Mouse (Mus musculus) R1 (cell line): Measurements from ENCODE around the gene Cdr2l.

Experiments used
- DNase-seq: peaks from one replicate; pipeline ENCODE4 v3.0.0-alpha.2; 2018; ENCODE audit warnings: low read depth, low spot score

Gene Cdr2l

DNA sequence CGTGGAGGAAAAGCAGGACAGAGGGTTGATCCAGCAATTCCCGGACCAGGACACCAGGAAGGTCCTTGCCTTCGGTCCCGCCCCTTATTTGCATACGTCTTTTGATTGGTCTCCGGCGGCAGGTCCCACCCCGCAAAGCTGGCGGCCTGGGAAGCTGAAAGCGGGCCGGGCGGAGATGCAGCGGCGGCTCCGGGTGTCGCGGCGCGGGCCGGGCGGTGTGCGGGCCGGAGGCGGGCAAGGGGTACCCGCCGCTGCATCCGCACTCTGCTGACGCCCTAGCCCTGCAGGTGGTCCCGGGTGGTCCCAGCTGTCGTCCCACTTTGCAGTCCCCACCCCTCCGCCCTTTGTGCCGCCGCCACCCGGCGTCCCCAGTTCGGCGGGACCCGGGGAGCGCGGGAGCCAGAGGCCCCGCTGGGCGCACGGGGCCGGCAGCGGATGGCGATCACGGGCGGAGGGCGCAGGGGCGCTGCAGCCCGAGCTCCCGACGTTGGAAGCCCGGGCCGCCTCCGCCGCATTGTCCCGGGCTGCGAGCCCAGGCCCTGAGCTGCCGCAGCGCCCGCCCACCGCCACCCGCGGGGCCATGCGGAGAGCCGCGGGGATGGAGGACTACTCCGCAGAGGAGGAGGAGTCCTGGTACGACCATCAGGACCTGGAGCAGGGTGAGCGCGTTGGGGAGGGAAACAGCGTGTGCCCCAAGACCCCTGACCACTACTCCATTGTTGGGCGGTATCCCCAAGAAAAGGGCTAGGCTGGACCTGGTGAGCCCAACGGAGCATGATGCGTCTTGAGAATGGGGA, at the start of gene Cdr2l:
Gene Cdr2l (plus strand): TSS at position 174 of the 797 bp plus-strand sequence.
- peak; percentile 93 for DNase-seq

GRCm38 (mm10) chr11:115334531-115334930, 47.2 kb upstream of the Cdr2l start, which contains the start of gene Otop3:
Gene Otop3, plus strand, starts transcription at chr11:115334731.
- DNase-seq, result no peak

- DNase-seq, result no peak
Observed at GRCm38 (mm10) chr11:115335223-115335622, 46.5 kb upstream of the Cdr2l start.

- DNase-seq, result peak; percentile 23
Observed at GRCm38 (mm10) chr11:115336115-115336514, 45.6 kb upstream of the Cdr2l start.

DNA sequence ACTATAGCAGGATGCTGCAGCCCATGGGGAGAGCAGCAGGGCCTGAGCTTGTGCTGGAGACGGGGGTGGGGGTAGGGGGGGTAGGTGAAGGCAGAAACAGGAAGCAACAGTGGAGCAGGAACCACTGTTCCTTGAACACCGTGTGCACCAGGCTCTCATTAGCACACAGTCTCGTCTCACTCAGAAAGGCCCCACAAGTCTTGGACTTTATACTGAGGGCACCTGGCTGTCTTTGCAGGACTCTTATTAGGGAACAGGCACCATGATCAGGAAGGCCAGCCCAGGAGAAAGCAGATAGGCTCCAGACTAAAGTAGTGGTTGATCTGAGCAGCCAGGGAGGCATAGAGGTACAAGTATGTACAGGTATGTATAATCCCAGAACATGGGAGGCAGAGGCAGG, 44.4 kb upstream of the Cdr2l start:
- no peak for DNase-seq

- DNase-seq, result no peak
Observed at GRCm38 (mm10) chr11:115337826-115338225, 43.9 kb upstream of the Cdr2l start.

DNA sequence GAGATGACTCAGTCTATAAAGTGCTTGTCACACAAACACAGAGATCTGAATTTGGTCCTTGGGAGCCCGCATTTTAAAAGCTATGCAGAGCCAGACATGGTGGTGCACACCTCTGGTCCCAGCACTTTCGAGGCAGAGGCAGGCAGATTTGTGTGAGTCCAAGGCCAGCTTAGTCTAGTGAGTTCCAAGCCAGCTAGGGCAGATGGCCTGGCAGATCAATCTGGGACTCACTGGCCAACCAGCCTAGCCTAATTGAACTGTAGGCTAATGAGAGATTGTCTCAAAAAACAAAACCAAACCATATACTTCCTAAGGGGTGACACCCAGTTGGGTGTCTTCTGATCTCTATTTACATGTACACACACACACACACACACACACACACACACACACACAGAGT, 40.5 kb upstream of the Cdr2l start:
- DNase-seq, result no peak

DNA sequence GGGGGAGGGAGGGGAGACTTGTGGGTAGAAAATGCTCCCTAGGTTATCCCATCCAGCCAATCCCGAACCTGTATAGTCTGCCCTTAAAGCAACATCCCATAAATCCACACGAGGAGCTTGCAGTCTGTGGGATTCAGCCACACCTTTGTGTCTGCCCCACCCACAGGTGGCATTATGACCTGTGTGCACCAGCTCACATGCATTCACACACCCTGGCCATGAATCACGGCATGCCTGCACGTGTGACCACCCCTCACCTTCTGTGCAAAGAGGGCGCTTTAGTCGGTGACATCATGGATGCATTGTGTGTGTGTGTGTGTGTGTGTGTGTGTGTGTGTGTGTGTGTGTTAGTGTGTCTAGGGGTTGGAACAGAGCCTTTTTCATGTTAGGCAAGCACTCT, 39.9 kb upstream of the Cdr2l start:
- DNase-seq, result no peak

DNA sequence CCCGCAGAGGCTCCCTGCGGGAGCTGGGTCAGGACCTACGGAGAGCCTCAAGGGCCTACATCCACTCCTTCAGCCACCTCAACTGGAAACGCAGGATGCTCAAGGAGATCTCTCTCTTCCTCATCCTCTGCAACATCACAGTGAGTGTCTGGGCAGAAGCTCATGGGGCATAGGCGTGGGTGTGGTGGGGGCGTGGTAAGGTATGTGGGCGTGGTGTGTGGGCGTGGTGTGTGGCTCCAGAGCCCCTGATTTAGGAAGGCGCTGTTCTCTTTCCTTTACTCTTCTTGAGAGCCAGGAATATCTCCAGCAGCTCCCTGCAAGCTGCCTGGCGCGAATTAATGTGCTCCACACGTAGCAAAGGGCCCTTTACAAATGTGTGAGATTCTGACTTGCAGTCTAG, 36.7 kb upstream of the Cdr2l start:
- peak; percentile 58 for DNase-seq

DNA sequence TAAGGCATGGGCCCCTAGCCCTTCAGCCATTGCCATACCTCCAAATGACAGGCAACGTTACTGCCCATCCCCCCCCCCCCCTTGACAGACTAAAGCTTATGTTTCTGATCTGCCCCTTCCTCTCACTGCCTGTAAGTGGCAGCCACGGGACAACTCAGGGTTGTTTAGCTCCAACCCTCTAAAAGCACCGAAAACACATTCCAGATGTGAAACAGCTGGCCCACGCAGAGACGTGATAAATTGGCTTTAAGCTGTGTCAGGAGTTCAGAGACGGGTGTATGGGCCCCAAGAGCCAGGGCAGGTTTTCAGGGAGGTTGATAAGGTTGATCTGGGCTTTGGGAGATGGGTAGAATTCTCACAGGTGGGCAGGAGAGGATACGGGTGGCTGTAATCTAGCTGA, 36.2 kb upstream of the Cdr2l start:
- no peak for DNase-seq

- peak; percentile 80 for DNase-seq
Observed at GRCm38 (mm10) chr11:115348681-115349248, 33.0 kb upstream of the Cdr2l start.

DNA sequence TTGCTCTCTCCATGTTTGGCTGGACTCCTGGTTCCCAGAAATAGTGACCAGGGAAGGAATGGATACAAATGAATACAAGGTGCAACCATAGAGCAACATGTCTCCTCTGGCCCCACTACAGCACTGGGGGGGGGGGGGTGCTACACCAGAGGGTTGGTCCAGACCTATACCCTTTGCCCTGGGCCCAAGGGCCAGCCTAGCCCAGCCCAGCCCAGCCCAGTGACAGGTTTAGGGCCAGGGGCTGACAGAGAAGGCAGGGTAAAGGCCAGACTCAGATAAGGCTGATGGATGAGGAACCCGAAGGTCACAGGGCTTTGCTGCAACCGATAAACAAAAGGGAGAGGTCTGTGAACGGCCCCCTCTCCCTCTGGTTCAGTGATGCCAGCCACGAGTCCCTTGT, 31.7 kb upstream of the Cdr2l start:
- no peak for DNase-seq

GRCm38 (mm10) chr11:115353375-115353774, 28.3 kb upstream of the Cdr2l start:
- no peak for DNase-seq

DNA sequence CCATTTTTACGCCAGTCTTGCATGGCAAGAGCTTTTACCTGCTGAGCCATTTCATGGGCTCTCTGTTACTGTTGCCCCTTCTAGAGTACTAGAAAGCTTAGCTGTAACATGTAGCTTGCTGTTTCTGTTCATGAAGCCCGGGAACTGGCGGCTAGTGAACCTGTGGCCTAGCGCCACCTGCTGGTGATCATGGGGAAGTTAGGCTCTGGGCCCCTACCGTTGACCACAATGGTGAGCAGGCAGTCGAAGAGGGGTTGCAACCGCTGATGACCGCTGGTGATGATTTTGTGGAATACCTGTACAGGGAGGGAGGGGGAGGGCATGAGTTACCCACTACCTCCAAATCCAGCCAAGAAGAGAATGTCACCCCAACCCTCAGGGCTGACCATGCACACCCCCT, 27.5 kb upstream of the Cdr2l start:
- peak; percentile 71 for DNase-seq

DNA sequence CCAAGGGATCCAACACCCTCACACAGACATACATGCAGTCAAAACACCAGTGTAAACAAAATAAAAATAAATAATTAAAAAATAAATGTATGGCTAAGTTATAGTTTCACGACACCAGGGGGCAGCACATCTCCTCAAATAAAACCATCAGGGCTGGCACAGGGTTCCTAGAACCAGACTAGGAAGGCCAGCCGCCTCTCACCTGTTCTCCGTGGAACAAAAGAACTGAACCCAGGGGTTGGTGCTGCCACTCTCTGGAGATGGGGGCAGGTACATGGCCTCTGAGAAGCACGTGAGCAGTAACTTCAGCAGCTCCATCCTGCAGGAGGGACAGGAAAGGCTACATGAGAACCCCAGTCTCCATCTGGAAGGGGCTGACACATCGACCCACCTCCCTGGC, 23.2 kb upstream of the Cdr2l start:
- DNase-seq, result peak; percentile 67

- peak; percentile 70 for DNase-seq
Observed at GRCm38 (mm10) chr11:115359293-115359692, 22.4 kb upstream of the Cdr2l start.

GRCm38 (mm10) chr11:115359726-115360125, 22.0 kb upstream of the Cdr2l start:
- no peak for DNase-seq

- DNase-seq, result no peak
Observed at GRCm38 (mm10) chr11:115364136-115364535, 17.6 kb upstream of the Cdr2l start.

- no peak for DNase-seq
Observed at GRCm38 (mm10) chr11:115366039-115366705, 15.5 kb upstream of the Cdr2l start.

DNA sequence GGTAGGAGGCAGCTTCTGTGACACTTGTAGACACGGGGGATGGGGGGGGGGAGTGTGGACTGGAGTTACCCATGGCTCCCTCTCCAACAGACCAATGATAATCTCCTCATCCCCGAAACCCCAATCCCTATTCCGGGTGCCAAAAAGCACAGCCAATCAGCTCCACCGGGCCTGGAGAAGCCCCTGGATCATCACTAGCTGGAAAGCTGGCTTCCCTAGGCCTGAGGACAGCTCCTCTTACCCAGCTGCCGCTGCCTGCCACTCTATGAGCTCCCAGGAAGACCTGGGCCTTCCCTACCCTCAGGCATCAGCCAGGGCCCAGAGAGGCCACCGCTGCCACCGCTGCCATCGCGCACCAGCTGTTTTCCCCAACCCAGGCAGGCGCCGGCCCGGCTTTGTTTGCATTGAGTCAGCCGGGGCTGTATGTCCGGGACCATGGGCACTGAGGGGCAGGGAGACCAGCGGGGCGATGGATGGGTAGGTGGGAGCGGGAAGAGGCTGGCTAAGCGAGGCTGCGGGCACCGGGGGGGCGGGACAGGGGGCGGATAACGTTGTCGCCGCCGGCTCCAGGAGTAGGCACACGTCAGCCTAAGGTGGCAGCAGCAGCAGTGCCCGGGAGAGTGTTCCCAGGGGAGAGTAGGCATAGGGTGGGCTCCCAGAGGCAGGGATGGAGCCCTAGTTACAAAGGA, 14.9 kb upstream of the Cdr2l start:
- DNase-seq, result peak; percentile 34

GRCm38 (mm10) chr11:115367395-115367944, 14.2 kb upstream of the Cdr2l start, which contains the start of gene Hid1:
Gene Hid1, minus strand, starts transcription at chr11:115367756.
- peak; percentile 82 for DNase-seq

GRCm38 (mm10) chr11:115370368-115370767, 11.3 kb upstream of the Cdr2l start:
- no peak for DNase-seq
